Mouse (Mus musculus): ENCODE results near the gene Slc4a7.
"Not testable (repeated sequence)": the region's sequence is repeated elsewhere in the genome, so short reads cannot be mapped to it uniquely, and the experiment has no call there.

The Slc4a7 gene

DNA sequence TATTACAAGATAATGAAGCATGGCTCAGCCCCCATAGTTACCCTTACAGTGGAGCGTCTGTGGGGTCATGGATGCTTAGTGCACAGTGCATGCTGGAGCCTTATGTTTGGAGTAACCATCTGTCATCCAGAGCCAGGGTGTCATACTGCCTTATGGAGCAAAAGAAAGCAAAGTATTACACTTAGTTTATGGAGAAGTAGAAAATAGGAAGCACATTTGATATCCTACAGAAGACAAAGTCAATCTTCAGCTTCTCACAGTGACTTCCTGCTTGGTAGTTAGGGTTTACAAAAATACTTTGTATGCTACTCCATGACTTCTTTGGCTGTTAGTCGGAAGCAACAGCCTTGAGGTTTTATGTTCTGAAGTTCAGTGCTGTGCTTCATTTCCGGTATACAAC, 98.7 kb downstream of the Slc4a7 start:
- DNase-seq, result no peak

DNA sequence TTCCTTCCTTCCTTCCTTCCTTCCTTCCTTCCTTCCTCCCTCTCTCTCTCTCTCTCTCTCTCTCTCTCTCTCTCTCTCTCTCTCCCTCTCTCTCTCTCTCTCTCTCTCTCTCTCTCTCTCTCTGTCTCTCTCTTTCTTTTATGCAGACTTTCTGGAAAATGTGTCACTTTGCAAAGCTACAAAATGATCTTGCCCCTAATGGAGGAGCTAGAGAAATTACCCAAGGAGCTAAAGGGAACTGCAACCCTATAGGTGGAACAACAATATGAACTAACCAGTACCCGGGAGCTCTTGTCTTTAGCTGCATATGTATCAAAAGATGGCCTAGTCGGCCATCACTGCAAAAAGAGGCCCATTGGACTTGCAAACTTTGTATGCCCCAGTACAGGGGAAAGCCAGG, 101.0 kb downstream of the Slc4a7 start, which contains the start of gene Nek10:
Gene Nek10, plus strand, starts transcription at position 301 of the 400 bp plus-strand sequence.
- not testable (repeated sequence) for DNase-seq

DNA sequence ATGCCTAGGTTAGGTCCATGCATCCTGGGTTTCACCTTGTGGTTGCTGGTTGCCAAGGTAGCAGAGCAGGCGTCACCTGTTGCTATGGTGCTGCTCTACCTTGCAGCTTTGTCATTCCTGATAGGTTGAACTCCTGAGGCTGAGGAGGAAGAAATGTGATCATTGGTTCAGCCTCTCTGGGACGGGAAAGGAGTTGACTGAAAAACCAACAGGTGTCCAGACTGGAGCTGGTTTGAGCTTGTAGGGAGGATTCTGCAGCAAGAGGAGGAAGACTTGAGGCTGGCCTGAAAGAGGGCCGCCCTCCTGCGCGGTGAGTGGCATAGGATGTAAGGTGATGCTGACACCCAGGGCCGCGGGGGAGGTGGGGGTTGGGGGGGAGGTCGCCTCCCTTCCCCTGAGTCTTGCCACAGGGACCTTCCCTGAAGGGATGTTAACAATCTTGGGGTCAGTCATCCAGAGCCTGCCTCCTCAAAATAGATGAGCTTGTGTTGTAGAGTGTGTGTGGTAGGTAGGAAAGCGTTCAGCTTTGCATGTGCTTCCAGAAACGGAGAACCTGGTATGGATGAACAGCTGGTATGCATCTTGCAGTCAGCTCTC, 101.9 kb downstream of the Slc4a7 start:
- DNase-seq, result no peak

DNA sequence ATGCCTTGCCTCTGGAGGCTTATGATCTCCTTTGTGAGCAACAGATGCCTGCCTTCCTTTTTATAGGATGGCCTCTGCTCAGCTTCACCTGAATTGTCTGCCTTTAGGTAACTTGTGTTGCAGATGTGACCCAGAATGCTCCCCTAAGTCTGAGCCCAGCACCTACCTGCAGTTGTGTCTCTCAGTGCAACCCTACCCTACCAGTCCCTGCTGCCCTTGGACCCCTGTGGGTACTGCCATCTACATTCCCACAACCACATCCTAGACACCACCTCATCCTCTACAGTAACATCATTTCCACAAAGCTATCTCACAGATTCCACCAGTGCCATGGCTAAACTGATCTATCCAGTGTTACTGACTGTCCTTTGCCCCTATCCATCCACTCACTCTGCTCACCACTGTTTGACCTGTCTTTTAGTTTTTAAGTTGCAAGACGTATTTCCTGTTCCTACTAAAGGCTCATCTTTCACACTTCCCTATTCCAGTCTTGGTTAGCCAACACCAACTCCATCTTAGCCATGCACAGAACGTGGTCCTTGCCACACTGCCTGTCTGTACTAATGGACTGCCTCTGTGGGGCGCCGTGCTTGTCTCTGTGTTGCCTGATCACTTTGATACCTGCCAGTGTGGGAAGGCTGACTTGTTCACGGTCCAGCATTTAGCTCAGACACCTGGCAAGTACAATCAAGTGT, 102.6 kb downstream of the Slc4a7 start:
- DNase-seq, result no peak

DNA sequence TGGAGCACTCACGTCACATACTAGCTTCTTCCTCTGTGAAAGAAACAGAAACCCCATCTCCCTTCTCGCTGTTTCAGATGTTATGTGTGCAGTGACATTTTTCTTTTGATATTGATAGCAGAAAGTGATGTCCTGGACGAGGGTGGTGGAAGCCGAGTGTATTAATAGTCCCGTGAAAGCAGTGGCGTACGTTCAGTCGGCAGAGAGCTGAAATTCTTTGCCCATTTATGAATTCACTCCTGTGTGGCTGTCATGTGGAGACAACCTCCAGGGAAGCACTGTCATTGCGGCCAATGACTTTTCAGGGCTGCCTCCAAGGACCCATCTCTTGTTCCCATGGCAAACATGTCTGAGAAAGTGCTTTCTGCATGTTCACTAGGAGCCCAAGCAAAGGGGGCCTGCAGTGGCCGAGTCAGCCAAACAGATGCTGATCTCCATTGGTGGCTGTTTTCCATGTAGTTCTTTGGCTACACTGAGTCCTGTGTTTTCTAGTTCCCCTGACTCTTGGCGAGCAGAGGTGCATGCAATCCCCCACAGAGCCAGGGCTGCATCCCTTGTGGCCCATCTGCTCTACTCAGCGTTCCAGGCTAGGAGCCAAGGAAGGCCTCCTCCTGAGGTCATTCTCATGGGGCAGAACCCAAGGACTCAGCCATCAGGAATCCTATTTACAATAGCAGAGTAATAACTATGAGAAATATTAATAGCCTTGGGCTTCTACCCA, 130.6 kb downstream of the Slc4a7 start:
- DNase-seq, result no peak

DNA sequence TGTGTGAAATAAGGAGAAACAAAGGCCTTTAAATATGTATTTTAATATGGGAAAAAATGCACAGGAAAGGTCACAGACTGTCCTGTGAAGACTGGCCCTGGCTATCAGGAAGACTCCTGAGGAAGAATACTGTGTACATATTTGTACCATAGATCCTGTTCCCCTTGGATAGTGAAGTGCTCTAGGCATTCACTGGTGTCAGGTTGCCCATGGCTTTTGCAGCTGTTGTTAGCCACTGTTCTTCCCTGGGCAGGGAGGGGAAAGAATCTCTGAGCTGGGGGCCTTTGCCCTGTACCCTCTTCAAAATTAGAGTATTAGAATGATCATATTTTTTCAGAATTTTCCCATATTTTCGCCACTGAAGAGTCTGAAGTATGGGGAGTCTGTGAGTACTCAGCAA, 131.4 kb downstream of the Slc4a7 start:
- DNase-seq, result no peak

DNA sequence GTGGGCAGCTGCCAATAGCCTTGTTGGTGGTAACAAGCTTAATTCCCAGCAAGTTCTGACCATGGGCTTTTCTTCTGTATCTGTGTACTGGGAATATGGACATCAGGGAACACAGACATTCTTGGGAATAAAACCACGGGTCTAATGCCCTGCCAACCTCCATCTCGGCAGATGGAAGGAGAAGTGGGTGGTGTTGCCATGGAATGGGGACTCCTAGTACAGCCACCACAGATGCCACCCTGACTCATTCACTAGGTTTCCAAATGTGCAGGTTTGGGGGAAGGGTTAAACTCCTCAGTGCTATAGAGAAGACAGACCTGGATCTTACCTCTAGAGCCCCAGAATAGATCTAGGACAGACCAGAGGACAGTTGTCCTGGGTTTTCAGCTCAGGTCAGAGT, 132.2 kb downstream of the Slc4a7 start:
- no peak for DNase-seq

DNA sequence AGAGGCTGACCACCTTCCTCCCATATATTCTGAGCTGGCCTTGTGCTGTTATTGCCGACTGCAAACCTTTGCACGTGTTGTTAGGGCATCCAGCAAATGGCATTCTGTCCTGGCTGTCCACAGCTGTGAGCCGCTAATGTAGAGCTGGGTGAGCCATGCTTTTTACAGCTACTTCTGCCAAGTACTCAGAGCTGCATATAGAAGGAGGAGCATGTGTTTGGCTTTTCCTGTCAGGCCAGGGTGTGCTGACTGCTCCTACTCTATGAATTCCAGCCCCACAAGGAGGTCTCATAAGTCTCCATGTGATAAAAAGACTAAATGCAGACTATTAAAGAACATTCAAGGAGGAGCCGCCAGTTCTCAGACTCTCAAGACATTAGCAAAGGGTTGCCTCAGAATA, 135.5 kb downstream of the Slc4a7 start:
- no peak for DNase-seq

DNA sequence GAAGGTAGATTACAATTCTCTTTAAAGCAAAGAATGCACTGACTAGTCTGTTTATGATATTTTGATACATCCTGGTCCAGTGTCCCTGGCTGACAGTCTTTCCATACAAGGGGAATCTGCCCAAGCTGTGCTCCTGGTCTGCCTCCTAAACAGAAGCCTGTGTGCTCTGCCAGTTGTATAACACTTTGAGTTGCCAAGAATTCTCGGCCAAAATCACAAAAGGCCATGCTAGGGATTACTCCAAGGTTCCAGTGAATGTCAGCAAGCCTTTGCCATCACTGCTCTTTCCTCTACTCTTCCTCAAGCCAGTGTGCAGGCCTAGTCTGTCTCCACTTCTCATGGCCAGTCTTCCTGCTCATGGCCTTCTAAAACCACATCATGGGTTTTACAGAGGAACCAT, 136.0 kb downstream of the Slc4a7 start:
- DNase-seq, result no peak

DNA sequence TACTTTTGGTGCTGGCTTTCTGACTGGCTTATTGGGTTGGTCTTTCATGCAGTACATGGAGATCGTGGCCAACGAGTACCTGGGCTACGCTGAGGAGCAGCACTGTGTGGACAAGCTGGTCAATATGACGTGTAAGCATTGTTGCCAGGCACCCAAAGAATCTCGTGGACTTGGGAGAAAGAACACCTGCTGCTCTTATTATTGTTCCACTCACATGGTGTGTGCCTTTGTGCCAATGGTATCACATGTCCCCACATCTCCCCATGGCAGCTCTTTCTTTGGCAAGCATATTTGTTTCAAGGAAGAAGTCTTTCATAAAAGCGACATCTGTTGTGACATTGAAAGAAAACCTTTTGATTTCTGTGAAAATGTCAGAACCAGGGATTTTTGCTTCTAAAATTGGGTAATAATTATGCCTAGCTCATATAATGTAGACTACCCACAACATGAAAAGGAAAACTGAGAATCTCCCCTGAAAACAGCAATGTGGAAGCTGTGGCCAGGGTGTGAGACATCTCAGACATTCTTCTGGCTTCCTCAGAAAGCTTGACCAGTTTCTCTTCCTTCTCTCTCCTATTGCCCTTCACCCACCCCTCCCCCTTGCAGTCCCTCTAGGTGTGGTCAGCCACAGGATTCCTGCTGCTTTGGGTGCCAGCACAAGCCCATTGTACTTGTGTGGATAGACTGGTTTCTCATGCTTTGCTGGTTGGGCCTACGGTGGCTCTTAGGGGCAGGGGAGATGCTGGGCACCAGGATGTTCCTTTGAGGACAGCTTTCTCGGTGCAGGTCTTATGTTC, 140.9 kb downstream of the Slc4a7 start:
- no peak for DNase-seq
